Mouse (Mus musculus): ENCODE data around the gene Mmp23. TPM values are rescaled to one million over a fixed set of nuclear protein-coding genes. Genes with fewer than 3 reads are reported as not detected.

The Mmp23 gene
- polyA plus RNA-seq, 1 experiment, result 1.8 TPM

- Histone ChIP-seq H3ac (ENCODE audit: control insufficient read depth, insufficient read length) (no peak overlapping the region), H3K27me3 (ENCODE audit: control insufficient read depth, insufficient read depth, insufficient read length) (no peaks in the 10 kb centered on the region), H3K79me2 (ENCODE audit: control insufficient read depth, insufficient read depth) (no peaks in the 10 kb centered on the region), H3K4me2 (ENCODE audit: low read depth) (no peak overlapping the region), H3K36me3 (ENCODE audit: control insufficient read depth, insufficient read depth) (peaks cover 74% of the 10 kb centered on the region), H3K4me3 (no peak overlapping the region)
- TF ChIP-seq TCF3 (IDR thresholded peaks at IDR 0.05; ENCODE audit: insufficient read length, low read depth) (no peak), MYOG (IDR thresholded peaks at IDR 0.05; ENCODE audit: control insufficient read depth in 1 of 3, insufficient read depth in 1 of 3, insufficient read length in 2 of 3, low read depth in 2 of 3) (no peak), REST (IDR thresholded peaks at IDR 0.05; ENCODE audit: insufficient read depth, insufficient read length) (no peak), POLR2AphosphoS2 (IDR thresholded peaks at IDR 0.05; ENCODE audit: insufficient read length, low read depth) (no peak), E2F4 (IDR thresholded peaks at IDR 0.05; ENCODE audit: insufficient read depth) (no peak), USF1 (IDR thresholded peaks at IDR 0.05; ENCODE audit: low read depth) (no peak), TCF12 (IDR thresholded peaks at IDR 0.05; ENCODE audit: insufficient read depth, poor library complexity, severe bottlenecking) (no peak)
Measured at GRCm38 (mm10) chr4:155635766-155636499, 17.3 kb downstream of the Mmp23 start.

- Histone ChIP-seq H3K79me2 (ENCODE audit: control insufficient read depth, insufficient read depth) (peaks cover 18% of the 10 kb centered on the region), H3K27me3 (ENCODE audit: control insufficient read depth, insufficient read depth, insufficient read length) (no peaks in the 10 kb centered on the region), H3K4me2 (ENCODE audit: low read depth) (no peak overlapping the region), H3K4me3 (no peak overlapping the region), H3ac (ENCODE audit: control insufficient read depth, insufficient read length) (no peak overlapping the region), H3K36me3 (ENCODE audit: control insufficient read depth, insufficient read depth) (peaks cover 51% of the 10 kb centered on the region)
- TF ChIP-seq USF1 (IDR thresholded peaks at IDR 0.05; ENCODE audit: low read depth), result no peak
- no peak for TF ChIP-seq POLR2AphosphoS2 (IDR thresholded peaks at IDR 0.05; ENCODE audit: insufficient read length, low read depth)
- no peak for TF ChIP-seq MAX (IDR thresholded peaks at IDR 0.05; ENCODE audit: low read depth)
- no peak for TF ChIP-seq CEBPB (IDR thresholded peaks at IDR 0.05; ENCODE audit: insufficient read depth, poor library complexity, severe bottlenecking)
- TF ChIP-seq POLR2A (IDR thresholded peaks at IDR 0.05; ENCODE audit: insufficient read length, low read depth), result no peak
- TF ChIP-seq MYOG (IDR thresholded peaks at IDR 0.05; ENCODE audit: control insufficient read depth in 1 of 3, insufficient read depth in 1 of 3, insufficient read length in 2 of 3, low read depth in 2 of 3), result no peak
- no peak for TF ChIP-seq REST (IDR thresholded peaks at IDR 0.05; ENCODE audit: insufficient read depth, insufficient read length)
- no peak for TF ChIP-seq TCF12 (IDR thresholded peaks at IDR 0.05; ENCODE audit: insufficient read depth, poor library complexity, severe bottlenecking)
- no peak for TF ChIP-seq TCF3 (IDR thresholded peaks at IDR 0.05; ENCODE audit: insufficient read length, low read depth)
- TF ChIP-seq MYOD1 (IDR thresholded peaks at IDR 0.05; ENCODE audit: control insufficient read depth in 1 of 3, insufficient read length in 2 of 3, low read depth in 2 of 3), result no peak
- TF ChIP-seq SRF (IDR thresholded peaks at IDR 0.05; ENCODE audit: control insufficient read depth, insufficient read length, low read depth), result no peak
- no peak for TF ChIP-seq E2F4 (IDR thresholded peaks at IDR 0.05; ENCODE audit: insufficient read depth)
Measured at GRCm38 (mm10) chr4:155630267-155630666, 22.9 kb downstream of the Mmp23 start.

- TF ChIP-seq MYOG (IDR thresholded peaks at IDR 0.05; ENCODE audit: control insufficient read depth in 1 of 3, insufficient read depth in 1 of 3, insufficient read length in 2 of 3, low read depth in 2 of 3), result no peak
- peak; percentile 95 for TF ChIP-seq POLR2AphosphoS2 (IDR thresholded peaks at IDR 0.05; ENCODE audit: insufficient read length, low read depth)
- TF ChIP-seq TCF3 (IDR thresholded peaks at IDR 0.05; ENCODE audit: insufficient read length, low read depth), result no peak
- TF ChIP-seq TCF12 (IDR thresholded peaks at IDR 0.05; ENCODE audit: insufficient read depth, poor library complexity, severe bottlenecking), result no peak
- TF ChIP-seq REST (IDR thresholded peaks at IDR 0.05; ENCODE audit: insufficient read depth, insufficient read length), result peak; percentile 16
- peak; percentile 92 for TF ChIP-seq SRF (IDR thresholded peaks at IDR 0.05; ENCODE audit: control insufficient read depth, insufficient read length, low read depth)
- TF ChIP-seq MYOD1 (IDR thresholded peaks at IDR 0.05; ENCODE audit: control insufficient read depth in 1 of 3, insufficient read length in 2 of 3, low read depth in 2 of 3), result peak in 2 of 3 experiments; percentile 25 to 66
- TF ChIP-seq CEBPB (IDR thresholded peaks at IDR 0.05; ENCODE audit: insufficient read depth, poor library complexity, severe bottlenecking), result no peak
- TF ChIP-seq E2F4 (IDR thresholded peaks at IDR 0.05; ENCODE audit: insufficient read depth), result no peak
- no peak for TF ChIP-seq MAX (IDR thresholded peaks at IDR 0.05; ENCODE audit: low read depth)
- peak; percentile 96 for TF ChIP-seq POLR2A (IDR thresholded peaks at IDR 0.05; ENCODE audit: insufficient read length, low read depth)
- no peak for TF ChIP-seq USF1 (IDR thresholded peaks at IDR 0.05; ENCODE audit: low read depth)
- Histone ChIP-seq H3K4me3 (peak within 1 kb of the TSS; percentile 86), H3ac (ENCODE audit: control insufficient read depth, insufficient read length) (peak within 1 kb of the TSS; percentile 71), H3K27me3 (ENCODE audit: control insufficient read depth, insufficient read depth, insufficient read length) (no peaks in the 10 kb centered on the region), H3K4me2 (ENCODE audit: low read depth) (peak within 1 kb of the TSS; percentile 91), H3K79me2 (ENCODE audit: control insufficient read depth, insufficient read depth) (peaks cover 33% of the 10 kb centered on the region), H3K36me3 (ENCODE audit: control insufficient read depth, insufficient read depth) (peaks cover 10% of the 10 kb centered on the region)
Measured at GRCm38 (mm10) chr4:155624338-155625291, 28.6 kb downstream of the Mmp23 start, which contains the start of gene Cdk11b. Cdk11b (plus strand) TSS chr4:155624854.

GRCm38 (mm10) chr4:155618321-155618720, 34.9 kb downstream of the Mmp23 start:
- no peak overlapping the region for H3ac ChIP-seq (ENCODE audit: control insufficient read depth, insufficient read length)
- peaks cover 4% of the 10 kb centered on the region for H3K79me2 ChIP-seq (ENCODE audit: control insufficient read depth, insufficient read depth)
- TF ChIP-seq MYOG (IDR thresholded peaks at IDR 0.05; ENCODE audit: control insufficient read depth in 1 of 3, insufficient read depth in 1 of 3, insufficient read length in 2 of 3, low read depth in 2 of 3) (no peak), MYOD1 (IDR thresholded peaks at IDR 0.05; ENCODE audit: control insufficient read depth in 1 of 3, insufficient read length in 2 of 3, low read depth in 2 of 3) (no peak), CEBPB (IDR thresholded peaks at IDR 0.05; ENCODE audit: insufficient read depth, poor library complexity, severe bottlenecking) (no peak), REST (IDR thresholded peaks at IDR 0.05; ENCODE audit: insufficient read depth, insufficient read length) (no peak), USF1 (IDR thresholded peaks at IDR 0.05; ENCODE audit: low read depth) (no peak), MAX (IDR thresholded peaks at IDR 0.05; ENCODE audit: low read depth) (no peak), SRF (IDR thresholded peaks at IDR 0.05; ENCODE audit: control insufficient read depth, insufficient read length, low read depth) (no peak), E2F4 (IDR thresholded peaks at IDR 0.05; ENCODE audit: insufficient read depth) (no peak), TCF3 (IDR thresholded peaks at IDR 0.05; ENCODE audit: insufficient read length, low read depth) (no peak), TCF12 (IDR thresholded peaks at IDR 0.05; ENCODE audit: insufficient read depth, poor library complexity, severe bottlenecking) (no peak), POLR2A (IDR thresholded peaks at IDR 0.05; ENCODE audit: insufficient read length, low read depth) (no peak), POLR2AphosphoS2 (IDR thresholded peaks at IDR 0.05; ENCODE audit: insufficient read length, low read depth) (no peak)
- peaks cover 37% of the 10 kb centered on the region for H3K36me3 ChIP-seq (ENCODE audit: control insufficient read depth, insufficient read depth)
- no peak overlapping the region for H3K4me3 ChIP-seq
- no peaks in the 10 kb centered on the region for H3K27me3 ChIP-seq (ENCODE audit: control insufficient read depth, insufficient read depth, insufficient read length)
- no peak overlapping the region for H3K4me2 ChIP-seq (ENCODE audit: low read depth)
